ENCODE assay signal across 28 mouse cellular contexts in genomic region chr2:18970461-18970860, GRCm38 (mm10). TPM values are rescaled to one million over a fixed set of nuclear protein-coding genes. Genes with fewer than 3 reads are reported as not detected.
A peak's percentile ranks its signal among the peaks of the same experiment; 100 is the strongest.
DNase-seq lines count a peak whose midpoint lies in the region; ATAC-seq and TF ChIP-seq lines count a peak whose summit lies in the region.
"Had no signal": no experiment of that assay in that cellular context is flagged by ENCODE, and none has a peak within 500 bp of the region (broad histone marks: within the 10 kb centered on the region; RNA-seq: fewer than 3 reads in every experiment).

No protein-coding gene starts in this region.

- no peak overlapping the region for H3K9ac ChIP-seq in intestine, embryonic 14.5 days (ENCODE audit: low read length)
- no peak overlapping the region for H3K9ac ChIP-seq in intestine, postnatal 0 days (ENCODE audit: low read depth, low read length)
- H3K9ac ChIP-seq in liver, embryonic 15.5 days: no peak overlapping the region
- H3K9ac ChIP-seq: embryonic facial prominence, embryonic 13.5 days; forebrain, embryonic 12.5 days; forebrain, embryonic 15.5 days; hindbrain, embryonic 13.5 days had no signal

- H3K4me2 ChIP-seq in intestine, embryonic 14.5 days (ENCODE audit: low read length): no peak overlapping the region
- H3K4me2 ChIP-seq in intestine, postnatal 0 days (replicated peaks; ENCODE audit: low read depth): no peak overlapping the region
- H3K4me2 ChIP-seq in liver, embryonic 15.5 days: no peak overlapping the region
- H3K4me2 ChIP-seq: embryonic facial prominence, embryonic 13.5 days; forebrain, embryonic 12.5 days; forebrain, embryonic 15.5 days; heart, embryonic 11.5 days; hindbrain, embryonic 13.5 days had no signal

- ATAC-seq in intestine, embryonic 14.5 days (replicated peaks; ENCODE audit: low FRiP score, low TSS enrichment, low read depth): no peak
- no peak for ATAC-seq in intestine, postnatal 0 days
- ATAC-seq in megakaryocyte, adult 5-6 weeks (ENCODE audit: poor library complexity, severe bottlenecking): no peak
- peak; percentile 23; the same call in 1 of the 2 replicates for ATAC-seq in granulocyte monocyte progenitor cell, adult 5-6 weeks (replicated peaks; ENCODE audit: poor library complexity, severe bottlenecking)
- ATAC-seq in liver, embryonic 15.5 days (ENCODE audit: insufficient read depth): no peak
- ATAC-seq: CD4-positive, CD25-positive, alpha-beta regulatory T cell, adult 4 months; forebrain, embryonic 15.5 days; hindbrain, embryonic 16.5 days had no signal

- no peak for TF ChIP-seq CTCF in intestine, postnatal 0 days (IDR thresholded peaks at IDR 0.05; ENCODE audit: low read depth)

- DNase-seq in intestine, embryonic 14.5 days (ENCODE audit: low spot score): peak; percentile 46
- DNase-seq in left cerebral cortex, adult 18-20 months (ENCODE audit: low spot score in 2 of 2): no peak
- no peak for DNase-seq in lung, adult 18-20 months
- DNase-seq: adrenal gland, adult 2 months; adrenal gland, postnatal 14 days; cerebellum, adult 11-12 months; cerebellum, adult 8-10 months; cerebellum, postnatal 10 days; cerebellum, postnatal 36 days; embryo, embryonic 11 days; gastrocnemius, postnatal 25 days; heart, postnatal 36 days had no signal

- peaks cover 6% of the 10 kb centered on the region for H3K9me3 ChIP-seq in intestine, embryonic 14.5 days (ENCODE audit: control insufficient read depth, low read length)
- H3K9me3 ChIP-seq in intestine, postnatal 0 days (ENCODE audit: control insufficient read depth): peaks cover 4% of the 10 kb centered on the region; the same call in 1 of the 2 replicates
- peaks cover 14% of the 10 kb centered on the region for H3K9me3 ChIP-seq in megakaryocyte, embryonic 14.5 days
- H3K9me3 ChIP-seq in liver, embryonic 15.5 days (replicated peaks): no peaks in the 10 kb centered on the region

- H3K27ac ChIP-seq in intestine, embryonic 14.5 days (ENCODE audit: low read depth): no peak overlapping the region
- H3K27ac ChIP-seq in intestine, postnatal 0 days (ENCODE audit: low read depth, low read length): no peak overlapping the region
- peak overlapping the region; percentile 88 for H3K27ac ChIP-seq in liver, embryonic 15.5 days (replicated peaks)
- H3K27ac ChIP-seq: embryonic facial prominence, embryonic 10.5 days; embryonic facial prominence, embryonic 13.5 days; forebrain, embryonic 12.5 days; forebrain, embryonic 15.5 days; hindbrain, embryonic 10.5 days; hindbrain, embryonic 13.5 days had no signal

- no peaks in the 10 kb centered on the region; the same call in 1 of the 2 replicates for H3K4me1 ChIP-seq in intestine, embryonic 14.5 days (replicated peaks; ENCODE audit: control insufficient read depth, insufficient read depth, low read length)
- no peaks in the 10 kb centered on the region for H3K4me1 ChIP-seq in intestine, postnatal 0 days (replicated peaks; ENCODE audit: control insufficient read depth, insufficient read depth, low read length)
- peaks cover 87% of the 10 kb centered on the region for H3K4me1 ChIP-seq in megakaryocyte, embryonic 14.5 days
- peaks cover 79% of the 10 kb centered on the region for H3K4me1 ChIP-seq in liver, embryonic 15.5 days (replicated peaks)
- H3K4me1 ChIP-seq: forebrain, embryonic 15.5 days; hindbrain, embryonic 13.5 days had no signal

- H3K36me3 ChIP-seq in intestine, embryonic 14.5 days (ENCODE audit: control insufficient read depth, insufficient read depth, low read length): no peaks in the 10 kb centered on the region
- no peaks in the 10 kb centered on the region for H3K36me3 ChIP-seq in intestine, postnatal 0 days (ENCODE audit: control insufficient read depth, insufficient read depth)
- peaks cover 51% of the 10 kb centered on the region for H3K36me3 ChIP-seq in megakaryocyte, embryonic 14.5 days (replicated peaks; ENCODE audit: low read length)
- peaks cover 14% of the 10 kb centered on the region; the same call in 1 of the 2 replicates for H3K36me3 ChIP-seq in liver, embryonic 15.5 days (replicated peaks)
- H3K36me3 ChIP-seq: embryonic facial prominence, embryonic 13.5 days; forebrain, embryonic 12.5 days; forebrain, embryonic 15.5 days; hindbrain, embryonic 10.5 days; hindbrain, embryonic 13.5 days had no signal

- WGBS in intestine, embryonic 14.5 days: 81% methylated on average over 2 of the region's 2 CpGs
- WGBS in intestine, postnatal 0 days: 70% methylated on average over 2 of the region's 2 CpGs
- 55% methylated on average over 2 of the region's 2 CpGs for WGBS in liver, embryonic 15.5 days (ENCODE audit: insufficient replicate concordance)

- H3K4me3 ChIP-seq in intestine, embryonic 14.5 days (ENCODE audit: low read depth, low read length): no peak overlapping the region
- no peak overlapping the region for H3K4me3 ChIP-seq in intestine, postnatal 0 days (ENCODE audit: low read depth, low read length)
- H3K4me3 ChIP-seq in megakaryocyte, embryonic 14.5 days (replicated peaks): peak overlapping the region; percentile 79
- H3K4me3 ChIP-seq in liver, embryonic 15.5 days (replicated peaks): no peak overlapping the region
- H3K4me3 ChIP-seq: embryonic facial prominence, embryonic 10.5 days; embryonic facial prominence, embryonic 13.5 days; forebrain, embryonic 12.5 days; forebrain, embryonic 15.5 days; hindbrain, embryonic 10.5 days; hindbrain, embryonic 13.5 days had no signal

- no peaks in the 10 kb centered on the region for H3K27me3 ChIP-seq in intestine, embryonic 14.5 days (replicated peaks; ENCODE audit: control insufficient read depth, insufficient read depth, low read length)
- H3K27me3 ChIP-seq in intestine, postnatal 0 days (replicated peaks; ENCODE audit: control insufficient read depth, insufficient read depth, low read length): no peaks in the 10 kb centered on the region
- H3K27me3 ChIP-seq in megakaryocyte, embryonic 14.5 days (replicated peaks): no peaks in the 10 kb centered on the region
- no peaks in the 10 kb centered on the region for H3K27me3 ChIP-seq in liver, embryonic 15.5 days
- H3K27me3 ChIP-seq: embryonic facial prominence, embryonic 13.5 days; forebrain, embryonic 12.5 days; forebrain, embryonic 15.5 days; hindbrain, embryonic 13.5 days had no signal

RNA-seq across cellular contexts. Expression of gene Pip4k2a, which starts 27.5 kb away (rescaled TPM):
- 10.1 and 10.3 TPM in 2 replicates for polyA plus RNA-seq in intestine, embryonic 14.5 days (2014; fragmentation: Nextera tagmentation; extraction: Ambion mirVana)
- polyA plus RNA-seq in intestine, postnatal 0 days (2015; fragmentation: Nextera tagmentation; extraction: Ambion mirVana): 12.0 and 12.8 TPM in 2 replicates
- polyA plus RNA-seq in megakaryocyte, embryonic 14.5 days (2012; ENCODE audit: insufficient read depth, low replicate concordance): 1.6 and 39.5 TPM in 2 replicates
- total RNA-seq in megakaryocyte, adult 5-6 weeks (2015): 121 and 123 TPM in 2 replicates
- 63.0 and 64.8 TPM in 2 replicates for total RNA-seq in megakaryocyte, adult 5-6 weeks (2017)
- 29.3 TPM in 2 replicates for total RNA-seq in granulocyte monocyte progenitor cell, adult 5-6 weeks (2014; fragmentation: Nextera tagmentation)
- total RNA-seq in granulocyte monocyte progenitor cell, adult 5-6 weeks (2017): 15.6 and 16.7 TPM in 2 replicates
- polyA plus RNA-seq in liver, embryonic 15.5 days (2015; fragmentation: Nextera tagmentation; extraction: Ambion mirVana): 16.9 and 17.8 TPM in 2 replicates
- 10 to 100 TPM; 55.5 to 56.2 TPM for total RNA-seq in left cerebral cortex, adult 18-20 months (2021)

RNA-seq across cellular contexts. Expression of gene 4930426L09Rik, which starts 27.7 kb away (rescaled TPM):
- polyA plus RNA-seq in intestine, embryonic 14.5 days (2014; fragmentation: Nextera tagmentation; extraction: Ambion mirVana): 0.37 and 0.40 TPM in 2 replicates
- polyA plus RNA-seq in intestine, postnatal 0 days (2015; fragmentation: Nextera tagmentation; extraction: Ambion mirVana): 0.27 and 0.47 TPM in 2 replicates
- 0.43 TPM in 1 of 2 replicates, not detected in the other for polyA plus RNA-seq in megakaryocyte, embryonic 14.5 days (2012; ENCODE audit: insufficient read depth, low replicate concordance)
- 2.1 and 3.0 TPM in 2 replicates for total RNA-seq in megakaryocyte, adult 5-6 weeks (2015)
- 0.53 and 0.59 TPM in 2 replicates for total RNA-seq in megakaryocyte, adult 5-6 weeks (2017)
- total RNA-seq in granulocyte monocyte progenitor cell, adult 5-6 weeks (2014; fragmentation: Nextera tagmentation): 1.3 TPM in 1 of 2 replicates, not detected in the other
- total RNA-seq in granulocyte monocyte progenitor cell, adult 5-6 weeks (2017): 0.62 TPM in 1 of 2 replicates, not detected in the other
- polyA plus RNA-seq in liver, embryonic 15.5 days (2015; fragmentation: Nextera tagmentation; extraction: Ambion mirVana): 0.15 and 0.17 TPM in 2 replicates
- 1 to 10 TPM in 1 of 2 experiments, under 1 TPM in 1; 1.00 to 1.1 TPM for total RNA-seq in left cerebral cortex, adult 18-20 months (2021)
- total RNA-seq: gastrocnemius, adult 8-10 months had no signal
- polyA plus RNA-seq: erythroblast, embryonic 14.5 days had no signal
